Mouse (Mus musculus) embryonic fibroblast, embryonic 13.5 days (primary cell): ENCODE data around the gene Tbc1d1.

Experiments
- CTCF ChIP-seq: IDR thresholded peaks from 2 replicates; pipeline ENCODE4 v1.5.1; 2011; ENCODE audit warnings: mild to moderate bottlenecking, control low read depth, low read length, moderate library complexity, borderline replicate concordance; ENCODE audit not compliant: insufficient read depth
- POLR2A ChIP-seq: IDR thresholded peaks from 2 replicates; pipeline ENCODE4 v1.6.1; 2011; ENCODE audit warnings: low read depth, mild to moderate bottlenecking, control low read depth, low read length, moderate library complexity

- TF ChIP-seq POLR2A (no peak), CTCF (no peak)
These were observed 195.9 kb downstream of the Tbc1d1 start for GRCm38 (mm10) chr5:64351968-64352367.
